Mouse (Mus musculus): ENCODE measurements around the gene Cblc.

Gene Cblc

GRCm38 (mm10) chr7:19783630-19784029 is 13.0 kb downstream of the Cblc start:
- no peak for DNase-seq (ENCODE audit: low spot score in 2 of 2)

GRCm38 (mm10) chr7:19782645-19783044 is 14.0 kb downstream of the Cblc start:
- DNase-seq (ENCODE audit: low spot score in 2 of 2) = no peak

DNA sequence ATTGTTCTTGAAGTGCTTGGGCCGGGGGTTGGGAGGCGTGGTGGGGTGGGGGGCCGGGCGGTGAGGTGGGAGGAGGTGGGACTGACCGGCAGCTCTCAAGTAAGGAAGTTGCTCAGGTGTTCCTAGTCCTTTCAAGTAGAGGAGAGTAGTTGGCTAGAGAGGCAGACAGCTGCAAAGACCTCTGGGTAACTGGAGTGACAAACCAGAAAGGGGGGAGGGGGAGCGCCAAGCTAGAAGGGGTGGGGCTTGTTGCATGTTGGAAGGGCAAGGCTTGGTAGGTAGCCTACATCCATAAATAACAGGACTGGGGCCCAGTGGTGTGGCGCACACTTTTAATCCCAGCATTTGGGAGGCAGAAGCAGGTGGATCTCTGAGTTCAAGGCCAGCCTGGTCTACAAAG is 14.9 kb downstream of the Cblc start:
- DNase-seq (ENCODE audit: low spot score in 2 of 2) = no peak

DNA sequence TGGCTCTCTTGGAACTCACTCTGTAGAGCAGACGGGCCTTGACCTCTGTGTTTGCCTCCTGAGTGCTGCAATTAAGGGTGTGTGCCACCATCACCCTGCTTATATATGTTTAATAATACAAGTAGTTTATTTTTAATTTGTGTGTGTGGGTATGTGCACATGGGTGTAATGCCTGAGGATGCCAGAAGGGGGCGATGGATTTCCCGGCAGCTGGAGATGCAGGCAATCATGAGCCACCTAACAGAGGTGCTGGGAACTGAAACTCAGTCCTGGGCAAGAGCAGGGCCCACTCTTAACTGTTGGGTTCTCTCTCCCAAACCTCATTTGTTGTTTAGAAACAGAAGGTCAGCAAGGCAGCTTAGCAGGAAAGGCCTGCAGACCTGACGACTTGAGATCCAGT is 16.7 kb downstream of the Cblc start:
- no peak for DNase-seq (ENCODE audit: low spot score in 2 of 2)

DNA sequence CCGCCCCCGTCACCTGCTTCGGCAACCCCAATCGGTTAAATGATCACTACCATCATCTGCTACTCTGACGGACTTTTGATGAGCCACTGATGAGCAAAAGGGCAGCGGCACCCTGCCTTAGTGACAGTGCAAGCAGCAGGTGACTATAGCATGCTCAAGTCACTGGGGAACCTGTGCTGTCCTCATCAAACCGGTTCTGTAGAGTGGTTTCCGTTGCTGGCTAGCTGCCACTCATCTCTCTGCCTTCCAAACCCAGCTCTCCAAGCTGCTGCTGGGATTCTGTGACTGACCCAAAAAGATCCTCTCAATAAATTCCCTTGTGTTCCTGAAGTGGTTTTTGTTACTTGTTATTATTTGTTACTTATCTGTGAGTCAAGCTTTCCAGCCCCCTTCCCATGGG is 18.0 kb downstream of the Cblc start:
- DNase-seq (ENCODE audit: low spot score in 2 of 2) = no peak

DNA sequence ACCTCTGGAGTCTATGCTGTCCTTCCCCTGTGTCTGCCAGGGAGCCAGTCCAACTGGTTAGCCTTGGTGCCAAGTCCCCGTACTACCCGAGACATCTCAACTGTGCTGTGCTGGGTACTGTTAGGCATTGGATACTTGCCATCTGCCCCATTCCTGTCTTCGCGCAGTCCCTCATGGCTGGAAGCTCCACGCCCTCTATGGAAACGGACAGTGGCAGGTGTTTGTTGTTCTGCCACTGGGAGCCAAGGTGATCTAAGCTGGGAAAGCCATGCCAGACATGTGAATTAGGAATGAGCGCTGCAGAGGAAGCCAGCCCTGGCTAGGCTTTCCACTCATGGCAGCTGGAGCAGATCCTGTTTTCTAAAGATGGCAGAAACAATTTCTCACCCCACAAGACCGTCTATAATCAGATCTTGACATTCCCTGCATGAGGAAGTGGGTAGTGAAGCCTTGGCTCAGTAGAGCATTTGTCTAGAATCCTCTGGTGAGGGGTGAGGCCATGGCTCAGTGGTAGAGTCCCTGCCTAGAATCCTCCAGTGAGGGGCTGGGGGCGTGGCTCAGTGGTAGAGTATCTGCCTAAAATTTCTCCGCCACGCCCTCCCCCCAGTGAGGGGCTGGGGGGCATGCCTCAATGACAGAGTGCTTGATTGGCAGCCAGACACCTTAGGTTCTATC is 19.4 kb downstream of the Cblc start:
- DNase-seq (ENCODE audit: low spot score in 2 of 2) = no peak

- no peak for DNase-seq (ENCODE audit: low spot score in 2 of 2)
Observed at GRCm38 (mm10) chr7:19771682-19772081, 24.9 kb downstream of the Cblc start.

DNA sequence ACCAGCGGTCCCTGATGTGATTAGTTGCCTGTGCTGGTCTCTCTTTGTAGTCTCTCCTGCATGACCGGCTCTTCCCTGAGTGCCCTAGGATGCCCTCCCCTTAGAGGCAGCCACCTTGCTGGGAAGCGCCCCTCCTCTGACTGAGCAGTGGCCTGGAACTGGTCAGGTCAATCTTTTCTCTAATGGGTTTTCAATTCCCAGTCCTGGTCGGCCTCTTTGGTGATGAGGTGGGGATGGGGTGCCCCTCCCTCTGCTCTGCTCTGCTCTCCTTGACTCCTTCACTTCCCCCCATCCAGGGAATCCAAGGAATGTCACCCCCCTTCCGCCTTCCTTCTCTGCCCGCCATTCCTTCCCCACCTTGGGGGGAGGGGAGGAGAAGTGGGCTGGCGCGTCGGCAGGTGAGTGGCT is 25.6 kb downstream of the Cblc start, which contains the start of gene Bcam:
Gene Bcam (minus strand): TSS at position 33 of the 408 bp plus-strand sequence.
- DNase-seq (ENCODE audit: low spot score in 2 of 2) = no peak

GRCm38 (mm10) chr7:19770375-19770754 is 26.2 kb downstream of the Cblc start:
- DNase-seq (ENCODE audit: low spot score in 2 of 2) = peak in 1 of 2 experiments; percentile 34

- DNase-seq (ENCODE audit: low spot score in 2 of 2) = no peak
Observed at GRCm38 (mm10) chr7:19769434-19770374, 26.9 kb downstream of the Cblc start.

GRCm38 (mm10) chr7:19769001-19769400 is 27.6 kb downstream of the Cblc start:
- no peak for DNase-seq (ENCODE audit: low spot score in 2 of 2)

DNA sequence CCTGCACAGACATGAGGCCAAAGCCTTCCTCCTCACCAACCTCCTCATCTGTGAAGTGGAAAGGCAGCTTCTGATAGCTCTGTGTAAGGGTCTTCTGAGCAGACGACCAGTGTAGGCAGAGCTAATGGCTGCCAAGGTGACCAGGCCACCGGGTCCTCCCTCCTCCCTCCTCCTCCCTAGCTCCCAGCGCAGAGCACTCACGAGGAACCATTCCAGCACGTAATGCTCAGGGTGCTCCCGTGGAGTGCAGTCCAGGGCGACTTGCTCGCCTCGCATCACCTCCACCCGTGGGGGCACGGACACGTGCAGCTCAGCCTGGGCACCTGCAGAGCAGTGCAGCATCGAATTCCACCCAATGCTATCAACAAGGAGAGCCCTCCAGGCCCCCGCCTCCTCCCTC is 28.4 kb downstream of the Cblc start:
- DNase-seq (ENCODE audit: low spot score in 2 of 2) = no peak

DNA sequence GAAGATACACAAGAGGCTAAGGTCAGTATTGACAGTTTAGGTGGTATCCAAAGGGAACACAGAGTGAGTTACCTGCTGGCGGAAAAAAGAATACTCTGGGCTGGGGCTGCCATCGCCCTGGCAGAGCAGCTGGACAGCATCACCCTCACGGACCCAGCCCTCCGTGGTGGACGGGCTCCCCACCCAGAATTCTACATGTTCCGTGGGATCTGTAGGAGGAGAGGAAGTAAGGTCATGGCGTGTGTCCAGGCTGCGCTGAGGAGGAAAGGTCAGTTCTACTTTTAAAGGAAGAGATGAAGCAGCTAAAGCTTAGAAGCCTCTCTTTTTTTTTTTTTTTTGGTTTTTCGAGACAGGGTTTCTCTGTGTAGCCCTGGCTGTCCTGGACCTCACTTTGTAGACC is 32.0 kb downstream of the Cblc start:
- no peak for DNase-seq (ENCODE audit: low spot score in 2 of 2)

GRCm38 (mm10) chr7:19763829-19764477 is 32.7 kb downstream of the Cblc start:
- no peak for DNase-seq (ENCODE audit: low spot score in 2 of 2)

DNA sequence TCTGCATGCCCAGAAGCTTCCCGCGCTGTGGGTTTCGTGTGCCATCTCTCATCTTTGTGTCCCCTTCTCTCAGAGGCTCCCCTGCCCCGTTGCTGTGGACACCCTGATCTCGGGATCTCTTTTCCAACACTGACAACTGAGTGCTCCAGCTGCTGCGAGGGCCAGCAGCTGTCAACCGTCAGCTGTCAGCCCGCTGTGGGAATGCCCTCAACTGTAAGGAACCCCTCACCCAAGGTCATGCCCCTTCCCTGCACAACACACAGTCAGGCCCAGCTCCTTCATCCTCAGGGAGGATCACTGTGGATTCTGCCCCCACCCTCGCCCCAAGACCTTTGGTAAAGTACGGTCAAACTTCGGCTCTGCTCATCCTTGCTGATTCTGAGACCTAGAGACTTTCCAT is 34.3 kb downstream of the Cblc start:
- DNase-seq (ENCODE audit: low spot score in 2 of 2) = no peak

DNA sequence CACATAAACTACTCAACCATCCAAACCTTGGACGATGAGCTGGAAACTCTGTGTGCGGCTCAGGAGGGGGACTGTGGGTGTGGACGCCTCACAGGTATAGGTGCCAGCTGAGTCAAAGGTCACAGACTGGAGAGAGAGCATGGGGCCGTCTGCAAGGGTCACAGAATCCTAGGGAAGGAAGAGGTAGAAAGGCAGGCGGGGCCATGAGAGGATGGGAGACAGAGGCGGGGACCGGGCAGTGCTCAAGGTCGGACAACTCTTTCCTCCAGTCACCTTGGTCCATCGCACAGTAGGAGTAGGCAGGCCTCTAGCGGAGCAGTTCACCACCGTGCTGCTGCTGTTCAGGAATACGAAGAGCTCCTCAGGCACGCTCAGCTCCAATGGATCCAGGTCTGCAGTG is 36.6 kb downstream of the Cblc start:
- no peak for DNase-seq (ENCODE audit: low spot score in 2 of 2)

GRCm38 (mm10) chr7:19758623-19759022 is 38.0 kb downstream of the Cblc start:
- DNase-seq (ENCODE audit: low spot score in 2 of 2) = no peak

- no peak for DNase-seq (ENCODE audit: low spot score in 2 of 2)
Observed at GRCm38 (mm10) chr7:19755851-19756786, 40.5 kb downstream of the Cblc start.

DNA sequence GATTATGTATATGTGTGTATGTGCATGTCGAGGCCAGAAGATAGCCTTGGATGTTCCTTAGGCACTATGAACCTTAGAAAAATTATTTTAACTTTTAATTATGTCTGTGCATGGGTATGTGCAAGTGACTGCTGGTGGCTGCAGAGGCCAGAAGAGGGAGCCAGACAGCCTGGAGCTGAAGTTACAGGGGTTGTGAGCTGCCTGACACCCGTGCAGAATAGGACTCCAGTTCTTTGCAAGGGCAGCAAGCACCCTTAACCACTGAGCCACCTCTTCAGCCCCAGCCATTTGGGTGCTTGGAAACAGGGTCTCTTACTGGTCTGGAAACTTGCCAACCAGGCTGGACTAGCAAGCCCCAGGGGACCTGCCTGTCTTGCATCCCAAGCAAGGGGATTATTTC is 41.6 kb downstream of the Cblc start:
- no peak for DNase-seq (ENCODE audit: low spot score in 2 of 2)

DNA sequence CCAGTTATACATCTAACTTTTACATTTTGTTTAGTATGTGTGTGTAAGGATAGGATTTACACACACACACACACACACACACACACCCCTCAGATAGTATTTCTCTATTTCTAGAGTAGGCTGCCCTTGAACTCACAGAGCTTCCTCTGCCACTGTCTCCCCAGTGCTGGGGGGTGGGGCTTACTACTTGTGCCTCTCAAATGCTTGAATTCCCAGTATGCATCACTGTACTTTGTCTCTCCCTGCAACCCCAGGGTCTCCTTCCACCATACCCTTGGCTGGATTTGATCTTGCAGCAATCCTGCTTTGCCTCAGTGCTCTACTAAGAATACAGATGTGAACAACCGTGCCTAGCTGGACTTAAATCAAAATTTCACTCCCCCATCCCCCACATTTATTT is 42.5 kb downstream of the Cblc start:
- DNase-seq (ENCODE audit: low spot score in 2 of 2) = no peak

GRCm38 (mm10) chr7:19753587-19753986 is 43.0 kb downstream of the Cblc start:
- no peak for DNase-seq (ENCODE audit: low spot score in 2 of 2)
